Mouse (Mus musculus) megakaryocyte-erythroid progenitor cell, adult 5-6 weeks (primary cell): ENCODE data around the gene Gcn1l1. TPM values are rescaled to one million over a fixed set of nuclear protein-coding genes. Genes with fewer than 3 reads are reported as not detected.
"Not testable (repeated sequence)": the region's sequence is repeated elsewhere in the genome, so short reads cannot be mapped to it uniquely, and the experiment has no call there.

Source experiments
- ATAC-seq: replicated peaks from 2 replicates; pipeline ENCODE4 v1.8.0; 2016; ENCODE audit warnings: mild to moderate bottlenecking, inconsistent platforms; ENCODE audit not compliant: severe bottlenecking, poor library complexity, low FRiP score, low TSS enrichment
- total RNA-seq, 2 experiments: library from RNA; stranded (forward) in 1 of 2; stranded (reverse) in 1 of 2; fragments of 200-1000, 215-1000 nt in 1 of 2; fragments of >200 nt in 1 of 2; fragmentation: Nextera tagmentation in 1 of 2; gene quantifications; 2 replicates each; pipeline ENCODE4 v1.2.3; 2014 to 2017

Gcn1l1 gene
- total RNA-seq, 2 experiments from 2014 or later, result 54.2 to 66.1 TPM

GRCm38 (mm10) chr5:115554536-115555291, 10.3 kb upstream of the Gcn1l1 start:
- no peak for ATAC-seq

- 0 out of 2 replicates have a peak, but pooled peaks have one; percentile 27 for ATAC-seq
Observed at GRCm38 (mm10) chr5:115556217-115556616, 8.8 kb upstream of the Gcn1l1 start.

DNA sequence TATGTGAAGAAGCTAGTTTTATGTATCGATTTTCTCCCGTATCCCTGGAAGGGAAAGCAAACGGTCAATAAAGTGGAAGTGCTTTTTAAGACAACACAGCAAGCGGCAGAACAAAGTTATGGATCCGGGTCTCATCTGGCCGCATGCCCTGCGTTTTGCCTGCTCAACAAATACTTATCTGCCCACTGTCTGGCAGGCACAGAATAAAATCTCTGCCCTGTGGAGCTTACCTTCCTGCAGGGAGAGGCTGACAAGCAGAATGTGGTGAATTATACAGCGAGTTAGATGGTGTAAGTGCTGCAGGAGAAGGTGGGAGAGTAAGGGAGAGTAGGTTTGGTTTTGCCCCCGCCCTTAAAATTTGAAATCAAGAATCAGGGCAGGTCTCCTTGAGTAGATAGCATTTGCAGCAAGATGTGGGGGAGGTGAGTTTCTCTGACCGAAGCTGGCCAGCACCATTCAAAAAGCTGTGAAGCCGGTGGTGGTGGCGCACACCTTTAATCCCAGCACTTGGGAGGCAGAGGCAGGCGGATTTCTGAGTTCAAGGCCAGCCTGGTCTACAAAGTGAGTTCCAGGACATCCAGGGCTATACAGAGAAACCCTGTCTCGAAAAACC, 6.8 kb upstream of the Gcn1l1 start:
- no peak for ATAC-seq

DNA sequence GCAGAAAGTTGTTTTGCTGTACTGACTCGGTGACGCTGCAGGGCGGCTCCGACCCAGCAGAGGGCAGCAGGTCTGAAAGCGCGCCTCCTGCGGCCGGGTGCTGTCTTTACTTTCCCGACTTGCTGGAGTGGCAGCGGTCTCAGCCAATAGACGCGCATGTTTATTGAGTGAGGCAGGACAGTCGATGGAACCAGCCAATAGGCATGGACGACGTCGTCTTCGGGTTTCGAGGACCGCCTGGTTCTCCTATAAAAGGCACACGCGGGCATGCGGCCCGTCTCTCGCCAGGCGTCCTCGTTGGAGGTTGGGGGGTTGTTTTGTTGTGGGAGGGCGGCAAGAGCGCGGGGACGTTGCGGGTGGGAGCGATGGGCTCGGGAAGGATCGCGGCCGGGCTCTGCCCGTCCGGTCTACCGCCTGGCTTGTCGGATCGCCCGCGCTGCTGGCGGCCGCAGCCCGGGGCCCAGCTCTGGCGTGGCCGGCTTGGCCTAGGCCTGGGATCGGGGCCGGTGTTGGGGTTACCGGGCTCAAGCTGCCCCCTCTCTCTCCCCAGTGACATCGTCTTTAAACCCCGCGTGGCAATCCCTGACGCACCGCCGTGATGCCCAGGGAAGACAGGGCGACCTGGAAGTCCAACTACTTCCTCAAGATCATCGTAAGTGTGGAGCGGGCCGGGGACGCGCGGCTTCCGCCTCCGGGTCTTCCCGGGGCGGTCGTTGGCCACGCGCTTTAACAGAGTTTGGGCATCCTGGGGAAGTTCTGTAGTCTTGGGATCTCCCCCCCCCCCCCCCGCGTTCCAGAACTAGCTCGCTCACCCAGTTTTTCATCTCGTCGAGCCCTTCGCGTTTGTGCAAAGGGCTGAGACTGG, 5.6 kb upstream of the Gcn1l1 start, which contains the start of gene Rplp0:
Gene Rplp0 (plus strand): TSS at position 231 of the 865 bp plus-strand sequence.
- peak; percentile 98 for ATAC-seq

DNA sequence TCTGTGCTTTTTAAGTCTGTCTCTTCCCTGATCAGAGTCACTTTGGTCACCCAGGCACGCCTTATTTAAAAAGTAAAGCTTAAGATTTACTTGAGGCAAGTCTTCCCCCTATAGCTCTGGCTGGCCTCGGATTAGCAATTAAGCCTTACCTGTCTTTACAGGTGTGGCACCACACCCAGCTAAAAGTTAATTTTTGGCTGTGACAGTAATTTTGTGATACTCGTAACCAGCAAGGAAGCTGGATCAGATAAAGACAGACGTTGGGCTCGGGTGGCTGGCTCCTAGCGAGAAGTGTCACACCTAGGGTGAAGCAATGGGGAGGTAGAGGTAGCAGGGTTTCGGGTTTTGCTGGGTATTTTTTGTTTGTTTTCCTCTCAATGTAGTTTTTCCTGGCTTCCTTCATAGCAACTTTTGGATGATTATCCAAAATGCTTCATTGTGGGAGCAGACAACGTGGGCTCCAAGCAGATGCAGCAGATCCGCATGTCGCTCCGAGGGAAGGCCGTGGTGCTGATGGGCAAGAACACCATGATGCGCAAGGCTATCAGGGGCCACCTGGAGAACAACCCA, 4.6 kb upstream of the Gcn1l1 start:
- ATAC-seq, result no peak

DNA sequence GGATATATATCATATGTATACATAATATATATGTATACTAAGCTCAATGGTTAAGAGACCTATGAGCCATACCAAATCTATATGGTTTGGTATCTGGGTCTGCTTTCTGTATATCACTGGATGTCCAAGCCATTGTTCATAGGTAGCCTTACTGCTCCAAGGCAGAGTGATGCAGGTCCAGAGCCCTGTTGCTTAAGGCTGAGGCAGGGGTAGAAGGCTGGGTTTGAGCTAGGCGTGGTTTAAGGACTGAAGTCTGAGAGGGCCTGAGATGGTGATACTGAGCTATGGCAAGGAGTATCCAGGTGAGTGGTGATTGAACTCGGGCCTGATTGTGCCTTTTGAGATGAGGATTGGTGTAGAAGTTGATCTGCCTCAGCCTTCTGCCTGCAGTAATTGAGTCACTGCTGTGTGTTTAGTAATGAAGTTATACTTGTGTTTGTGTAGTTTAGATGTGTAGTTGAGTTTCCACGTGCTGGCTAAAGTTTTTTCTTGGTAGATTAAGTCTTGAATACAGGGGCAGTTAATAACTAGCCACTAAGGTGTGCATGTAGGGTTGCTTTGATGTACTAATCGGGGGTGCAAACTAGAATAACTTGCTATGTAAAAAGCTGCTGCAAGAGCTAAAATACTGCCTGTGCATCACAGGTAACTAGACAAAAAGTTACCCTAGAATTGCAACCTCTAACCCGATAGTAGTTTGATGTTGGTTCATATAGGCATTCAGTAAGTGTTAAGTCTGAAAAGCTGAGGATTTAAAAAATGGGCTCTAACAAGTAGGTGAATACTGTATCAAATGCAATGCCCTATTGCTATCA, 1.1 kb upstream of the Gcn1l1 start:
- ATAC-seq, result no peak

- ATAC-seq, result no peak
Observed at GRCm38 (mm10) chr5:115565403-115565802, 349 bp downstream of the Gcn1l1 start.

DNA sequence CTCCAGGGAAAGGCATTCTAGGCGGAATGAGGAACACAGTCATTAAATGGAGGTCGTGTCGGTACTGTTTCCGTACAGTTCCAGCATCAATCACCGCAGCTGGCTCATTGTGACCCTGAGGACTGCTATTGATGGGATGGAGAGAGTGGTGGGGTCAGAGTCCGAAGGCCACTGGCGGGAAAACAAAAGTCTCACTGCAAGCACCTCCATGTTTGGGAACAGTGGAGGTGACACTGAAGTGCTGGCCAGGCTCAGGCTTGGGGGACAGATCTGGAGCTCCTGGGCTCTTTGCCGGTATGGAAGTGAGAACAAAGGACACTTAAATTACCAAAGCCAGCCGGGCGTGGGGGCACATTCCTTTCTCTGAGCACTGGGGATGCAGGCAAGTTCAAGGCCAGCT, 3.6 kb downstream of the Gcn1l1 start:
- no peak for ATAC-seq

DNA sequence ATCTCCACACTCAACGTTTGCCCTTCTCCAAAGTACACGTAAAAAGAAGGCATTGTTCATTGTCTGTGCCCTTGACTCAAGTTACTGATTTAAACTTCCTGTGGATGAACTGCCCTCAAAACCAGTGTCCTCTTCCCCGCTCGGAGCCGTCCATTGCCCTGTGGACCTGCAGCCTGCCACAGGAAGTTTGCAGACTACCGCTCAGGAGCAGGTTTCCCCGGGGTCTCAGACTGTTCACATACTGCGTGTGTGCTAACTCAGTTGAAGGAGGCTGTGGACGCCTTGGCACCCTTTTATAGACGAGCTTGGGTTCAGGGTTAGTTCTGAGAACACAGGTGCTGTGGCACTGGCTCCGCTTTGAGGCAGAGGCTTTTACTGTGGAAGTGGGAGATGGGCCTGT, 4.3 kb downstream of the Gcn1l1 start:
- ATAC-seq, result no peak

- ATAC-seq, result no peak
Observed at GRCm38 (mm10) chr5:115569721-115570120, 4.7 kb downstream of the Gcn1l1 start.

GRCm38 (mm10) chr5:115571086-115571485, 6.0 kb downstream of the Gcn1l1 start:
- no peak for ATAC-seq

DNA sequence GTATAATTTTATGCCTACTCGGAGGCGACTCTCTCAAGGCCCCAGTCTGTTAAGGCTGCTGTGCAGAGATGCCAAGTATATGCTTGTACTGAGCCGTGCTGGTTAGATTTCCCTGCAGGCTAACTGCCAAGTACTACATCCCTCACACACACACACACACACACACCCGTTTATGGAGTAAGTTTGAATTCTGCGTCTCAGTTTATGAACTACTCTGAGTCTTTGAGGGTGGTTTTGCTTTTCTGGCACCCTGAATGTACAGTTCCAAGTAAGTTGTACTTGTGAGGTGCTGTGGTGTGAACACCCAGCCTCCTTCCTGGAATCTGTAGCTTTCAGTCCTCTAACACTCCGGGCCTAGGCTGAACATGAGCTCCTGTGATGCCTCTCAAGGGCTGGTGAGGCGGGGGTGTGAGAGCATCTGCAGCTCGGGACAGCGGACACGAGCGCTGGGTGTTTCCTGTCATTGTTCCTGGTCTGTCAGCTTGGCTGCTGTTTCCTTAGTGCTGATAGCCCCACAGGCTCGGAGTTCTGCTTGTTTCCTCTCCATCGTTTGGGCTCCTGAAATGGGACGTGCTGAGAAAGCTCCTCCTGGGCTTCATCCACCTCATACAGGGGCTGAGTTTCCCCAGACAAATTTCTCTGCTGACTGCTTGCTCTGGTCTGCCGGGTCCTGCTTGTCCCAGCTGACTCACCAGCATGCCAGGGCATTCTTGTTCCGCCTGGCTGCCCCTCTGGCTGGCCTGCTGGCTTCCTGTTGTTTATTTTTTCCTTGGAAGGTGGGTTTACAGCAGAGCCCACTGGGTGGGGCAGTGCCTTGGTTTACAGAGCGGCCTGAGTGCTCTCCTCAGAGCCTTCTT, 7.9 kb downstream of the Gcn1l1 start:
- ATAC-seq, result no peak

GRCm38 (mm10) chr5:115574992-115575391, 9.9 kb downstream of the Gcn1l1 start:
- no peak for ATAC-seq

- not testable (repeated sequence) for ATAC-seq
Observed at GRCm38 (mm10) chr5:115577686-115578085, 12.6 kb downstream of the Gcn1l1 start.

DNA sequence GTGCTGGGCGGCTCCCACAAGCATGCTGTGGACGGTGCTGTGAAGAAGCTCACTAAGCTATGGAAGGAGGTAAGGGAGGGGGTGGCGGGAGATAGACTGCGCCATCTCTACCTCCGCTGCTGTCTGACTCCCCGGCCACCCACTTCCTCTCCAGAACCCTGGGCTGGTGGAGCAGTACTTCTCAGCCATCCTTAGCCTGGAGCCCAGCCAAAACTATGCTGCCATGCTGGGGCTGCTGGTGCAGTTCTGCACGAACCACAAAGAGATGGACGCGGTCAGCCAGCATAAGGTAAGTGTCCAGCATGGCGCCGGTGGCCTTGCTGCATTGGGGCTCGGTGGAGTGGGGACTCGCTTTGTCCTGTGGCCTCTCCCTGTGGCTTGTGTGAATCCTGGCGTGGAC, 13.9 kb downstream of the Gcn1l1 start:
- no peak for ATAC-seq

DNA sequence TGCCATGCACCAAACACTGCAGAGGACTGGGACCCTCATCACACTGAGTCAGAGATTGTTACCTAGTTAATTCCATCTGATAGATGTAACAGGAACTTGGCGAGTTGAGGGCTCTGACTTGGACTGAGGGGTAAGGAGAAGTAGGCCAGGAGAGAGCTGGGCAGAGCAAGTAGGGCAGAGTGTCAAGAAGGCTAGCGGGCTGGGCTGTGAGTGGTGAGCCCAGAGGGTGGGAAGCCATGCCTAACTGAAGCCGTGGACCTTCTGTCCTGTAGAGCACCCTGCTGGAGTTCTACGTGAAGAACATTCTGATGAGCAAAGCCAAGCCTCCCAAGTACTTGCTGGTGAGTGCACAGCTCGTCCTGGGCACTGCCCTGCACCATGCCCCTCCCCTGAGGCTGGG, 14.3 kb downstream of the Gcn1l1 start:
- no peak for ATAC-seq

GRCm38 (mm10) chr5:115580229-115581001, 15.4 kb downstream of the Gcn1l1 start:
- ATAC-seq, result no peak
